Mouse (Mus musculus) lung, postnatal 25 days (tissue): ENCODE data around the gene Cdkn3.
"Not testable (repeated sequence)": the region's sequence is repeated elsewhere in the genome, so short reads cannot be mapped to it uniquely, and the experiment has no call there.

Experiments
- DNase-seq: peaks from one replicate; pipeline ENCODE4 v3.0.0; 2022; ENCODE audit warnings: low spot score

Cdkn3 gene

GRCm38 (mm10) chr14:46760355-46761029 lies at the start of gene Cdkn3:
TSS of gene Cdkn3 (plus strand) at chr14:46760541.
- peak; percentile 97 for DNase-seq

DNA sequence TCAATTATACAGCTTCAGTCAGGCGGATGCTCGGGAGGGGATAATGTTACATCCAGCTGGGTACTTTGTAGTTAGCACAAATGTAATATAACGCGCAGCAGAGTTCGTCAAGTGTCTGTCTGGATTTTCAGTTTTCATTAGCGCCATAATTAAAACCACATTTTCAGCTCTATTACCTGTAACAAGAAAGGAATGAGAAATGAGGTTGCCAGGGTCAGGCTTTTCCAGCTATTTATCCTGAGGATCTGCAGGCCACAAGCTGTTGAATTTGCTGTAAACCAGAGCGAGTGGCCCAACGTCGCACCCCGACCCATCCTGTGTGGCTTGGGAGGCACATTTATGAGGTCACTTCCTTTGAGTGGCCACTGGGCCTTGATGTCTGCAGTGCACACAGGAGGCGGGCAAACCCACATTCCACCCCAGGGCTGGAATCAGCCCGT lies 41.8 kb upstream of the Cdkn3 start:
- no peak for DNase-seq

- DNase-seq, result peak; percentile 59
Measured at GRCm38 (mm10) chr14:46722031-46722430, 38.3 kb upstream of the Cdkn3 start.

DNA sequence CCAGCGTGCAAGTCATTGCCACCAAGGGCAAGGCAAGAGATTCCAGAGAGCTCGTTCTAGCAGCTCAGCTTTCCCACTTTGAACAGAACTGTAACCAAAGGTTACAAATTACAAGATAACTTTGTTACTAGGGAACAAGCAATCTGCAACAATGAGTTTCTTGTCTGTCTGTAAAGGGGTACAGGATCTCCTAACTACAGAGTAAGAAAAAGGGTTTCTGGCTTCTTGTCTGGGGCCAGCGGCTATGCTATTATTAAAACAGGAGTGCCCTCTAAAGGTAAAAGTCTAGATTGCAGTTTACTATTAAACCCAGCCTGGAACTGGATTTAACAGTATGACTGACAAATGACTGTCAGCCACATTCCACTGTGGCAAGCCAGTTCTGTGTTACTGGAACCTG lies 36.5 kb upstream of the Cdkn3 start:
- DNase-seq, result peak; percentile 42

DNA sequence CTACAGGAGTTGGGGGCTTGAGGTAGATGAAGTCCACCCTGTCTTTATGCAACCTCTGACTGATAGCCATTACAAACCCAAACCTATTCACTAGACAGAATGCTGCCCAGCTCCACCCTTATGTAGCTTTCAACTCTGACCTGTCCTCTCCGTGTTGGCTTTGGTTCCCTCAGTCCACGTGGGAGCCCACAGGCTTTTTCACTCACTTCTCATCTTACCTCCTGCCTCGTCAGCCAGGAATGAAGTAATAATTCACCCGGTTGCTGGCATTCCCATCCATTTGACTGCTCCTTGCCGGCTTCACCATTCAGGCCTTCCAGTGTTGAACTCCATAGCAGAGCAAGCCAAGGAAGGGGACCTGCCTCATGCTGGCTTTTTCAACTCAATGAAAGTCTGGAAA lies 35.4 kb upstream of the Cdkn3 start:
- DNase-seq, result no peak

- no peak for DNase-seq
Measured at GRCm38 (mm10) chr14:46725743-46726142, 34.6 kb upstream of the Cdkn3 start.

DNA sequence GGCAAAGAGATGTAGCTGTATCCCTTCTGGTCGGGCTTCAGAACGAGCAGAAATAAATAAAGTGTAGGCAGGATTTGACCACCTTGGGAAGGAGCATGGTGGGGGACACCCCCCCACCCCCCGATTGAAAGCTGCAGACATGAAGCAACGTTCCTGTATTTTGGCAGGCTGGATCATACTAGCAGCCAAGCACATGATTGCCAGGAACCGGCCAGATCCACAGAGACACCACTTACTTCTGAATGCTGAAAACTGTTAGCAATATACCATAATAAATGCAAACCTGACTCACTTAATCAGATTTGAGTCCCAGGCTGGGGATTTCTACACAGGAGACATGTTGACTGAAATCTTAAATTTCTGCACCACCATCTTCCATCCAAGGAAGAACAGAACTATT lies 26.1 kb upstream of the Cdkn3 start:
- DNase-seq, result no peak

GRCm38 (mm10) chr14:46734761-46735455 lies 25.4 kb upstream of the Cdkn3 start:
- DNase-seq, result peak; percentile 7

- DNase-seq, result no peak
Measured at GRCm38 (mm10) chr14:46736366-46736765, 24.0 kb upstream of the Cdkn3 start.

DNA sequence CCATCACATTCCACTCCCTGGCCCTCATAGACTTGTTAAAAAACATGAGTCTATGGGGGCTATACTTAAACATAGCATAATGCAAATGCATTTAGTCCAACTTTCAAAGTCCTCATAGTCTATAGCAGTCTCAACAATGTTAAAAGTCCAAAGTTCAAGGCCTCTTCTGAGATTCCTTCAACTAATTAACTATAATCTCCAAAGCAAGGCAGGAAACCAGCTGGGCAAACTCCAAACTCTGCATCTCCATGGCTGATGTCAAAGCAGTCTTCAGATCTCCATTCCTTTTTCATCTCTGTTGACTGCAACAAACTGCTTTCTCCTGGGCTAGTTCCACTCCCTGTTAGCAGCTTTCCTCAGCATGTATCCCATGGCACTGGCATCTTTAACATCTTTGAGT lies 23.0 kb upstream of the Cdkn3 start:
- DNase-seq, result not testable (repeated sequence)

GRCm38 (mm10) chr14:46742674-46743073 lies 17.7 kb upstream of the Cdkn3 start:
- DNase-seq, result no peak

GRCm38 (mm10) chr14:46745413-46745812 lies 14.9 kb upstream of the Cdkn3 start:
- DNase-seq, result no peak

DNA sequence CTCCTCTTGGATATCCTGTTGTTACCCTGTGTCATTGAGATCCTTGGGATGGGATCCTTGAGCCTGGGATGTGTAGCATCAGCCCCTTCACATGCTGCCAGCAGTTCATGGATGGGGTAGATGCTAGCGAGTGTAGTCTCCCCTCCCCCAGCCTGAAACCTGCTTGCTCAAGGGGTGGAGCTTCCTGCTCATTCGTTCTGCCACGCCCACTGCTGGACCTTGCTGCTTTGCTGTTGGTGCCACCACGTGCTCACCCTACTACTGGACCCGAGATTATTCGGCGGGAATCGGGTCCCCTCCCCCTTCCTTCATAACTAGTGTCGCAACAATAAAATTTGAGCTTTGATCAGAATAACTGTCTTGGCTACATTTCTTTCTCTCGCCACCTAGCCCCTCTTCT lies 6.0 kb upstream of the Cdkn3 start:
- not testable (repeated sequence) for DNase-seq

GRCm38 (mm10) chr14:46755851-46756250 lies 4.5 kb upstream of the Cdkn3 start:
- DNase-seq, result no peak

DNA sequence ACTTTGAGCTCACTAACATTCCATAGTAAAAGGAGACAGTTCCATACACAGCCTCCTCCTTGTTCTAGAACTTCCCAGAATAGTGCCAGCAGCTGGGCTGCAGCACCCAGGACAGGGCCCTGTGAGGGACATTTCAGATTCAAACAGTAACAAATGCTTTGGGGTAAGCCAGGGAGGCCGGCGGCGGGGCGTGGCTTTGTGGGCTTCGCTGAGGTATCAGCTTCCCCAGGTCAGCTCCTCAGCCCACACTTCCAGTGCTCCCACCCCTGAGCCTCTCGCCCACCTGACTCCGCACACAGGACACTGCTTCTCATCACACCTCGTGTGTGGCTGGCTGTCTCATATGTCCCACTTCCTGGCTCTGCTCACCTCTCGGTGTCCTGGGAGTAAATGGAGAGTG lies 2.6 kb upstream of the Cdkn3 start:
- no peak for DNase-seq

DNA sequence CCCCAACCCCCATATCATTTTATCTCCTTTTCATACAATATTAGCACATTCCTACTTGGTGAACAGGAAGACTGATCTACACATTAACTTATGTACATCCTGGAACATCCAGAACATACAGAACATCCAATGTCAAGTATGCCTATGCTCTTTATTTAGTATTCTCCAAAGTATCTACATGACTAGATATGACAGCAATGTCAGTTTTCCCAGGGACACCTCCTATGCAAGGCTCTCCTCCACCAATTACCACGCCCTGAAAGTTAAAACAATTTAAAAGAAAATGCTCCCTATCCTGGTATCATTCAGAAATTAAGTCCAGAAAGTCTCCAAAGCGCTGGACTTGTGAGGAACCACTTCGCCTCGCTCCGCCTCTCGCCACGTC lies 379 bp upstream of the Cdkn3 start:
- no peak for DNase-seq

GRCm38 (mm10) chr14:46761186-46761585 lies 845 bp downstream of the Cdkn3 start:
- no peak for DNase-seq

GRCm38 (mm10) chr14:46767116-46767515 lies 6.8 kb downstream of the Cdkn3 start:
- no peak for DNase-seq

DNA sequence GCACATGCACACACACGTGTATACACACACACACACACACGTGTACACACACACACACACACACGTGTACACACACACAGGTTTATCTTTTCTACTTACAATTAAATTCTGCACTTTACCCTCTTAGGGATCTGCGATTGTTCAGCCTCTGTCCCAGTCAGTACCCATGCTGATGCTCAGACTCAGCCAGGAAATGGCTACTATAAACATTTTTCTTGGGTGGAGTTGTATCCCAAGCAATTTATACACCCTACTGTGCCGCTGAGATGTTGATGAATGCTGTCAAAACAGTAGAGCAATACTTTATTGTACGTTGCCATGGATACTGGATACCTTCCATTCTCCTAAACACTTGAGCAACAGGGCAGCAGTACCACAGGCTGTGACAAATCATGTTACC lies 9.7 kb downstream of the Cdkn3 start:
- peak; percentile 5 for DNase-seq

GRCm38 (mm10) chr14:46778756-46779155 lies 18.4 kb downstream of the Cdkn3 start:
- DNase-seq, result no peak

DNA sequence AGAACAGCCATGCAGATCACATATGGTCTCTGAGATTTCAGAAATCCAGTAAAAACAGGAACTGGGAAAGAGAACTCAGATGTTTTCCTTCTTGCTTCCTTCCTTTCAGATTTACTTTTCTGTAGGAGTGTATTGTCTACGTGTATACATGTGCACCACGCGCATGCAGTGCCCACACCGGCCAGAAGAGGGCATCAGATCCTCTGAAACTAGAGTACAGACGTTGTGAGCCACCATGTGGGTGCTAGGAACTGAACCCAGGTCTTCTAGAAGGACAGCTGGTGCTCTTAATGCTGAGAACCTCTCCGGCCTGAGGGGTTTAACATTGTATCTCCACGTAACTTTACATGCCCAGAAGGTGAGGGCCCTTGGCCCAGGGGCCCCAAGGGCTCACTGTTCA lies 18.9 kb downstream of the Cdkn3 start:
- DNase-seq, result no peak

GRCm38 (mm10) chr14:46781086-46781485 lies 20.7 kb downstream of the Cdkn3 start:
- DNase-seq, result no peak

- no peak for DNase-seq
Measured at GRCm38 (mm10) chr14:46782187-46782828, 22.0 kb downstream of the Cdkn3 start.
